Mouse (Mus musculus) intestine, postnatal 0 days (tissue): ENCODE results near the gene Mob3b. TPM values are rescaled to one million over a fixed set of nuclear protein-coding genes. Genes with fewer than 3 reads are reported as not detected.
A peak's percentile ranks its signal among the peaks of the same experiment; 100 is the strongest.

Experiments
- ATAC-seq: fragments of 200-750 bp; cut with Nextera tagmentation; 2 replicates; pipeline ENCODE4 v1.8.0; 2017; ENCODE audit warnings: mild to moderate bottlenecking, moderate TSS enrichment, moderate library complexity
- H3K27ac ChIP-seq: fragments of 300-500 bp; sonication (generic); 2 replicates; pipeline ENCODE4 v1.5.1; 2014; ENCODE audit warnings: mild to moderate bottlenecking, low read depth, low read length, moderate library complexity
- H3K27me3 ChIP-seq: fragments of 300-500 bp; sonication (generic); replicated peaks from 2 replicates; pipeline ENCODE4 v1.6.1; 2014; ENCODE audit warnings: low read length, mixed read lengths; ENCODE audit not compliant: control insufficient read depth, insufficient read depth
- H3K36me3 ChIP-seq: fragments of 300-500 bp; sonication (generic); 2 replicates; pipeline ENCODE4 v1.6.1; 2014; ENCODE audit warnings: mild to moderate bottlenecking, moderate library complexity; ENCODE audit not compliant: control insufficient read depth, insufficient read depth
- H3K4me1 ChIP-seq: fragments of 300-500 bp; sonication (generic); replicated peaks from 2 replicates; pipeline ENCODE4 v1.6.1; 2014; ENCODE audit warnings: antibody characterized with exemption, low read length, mixed read lengths; ENCODE audit not compliant: control insufficient read depth, insufficient read depth
- H3K4me2 ChIP-seq: fragments of 300-500 bp; sonication (generic); replicated peaks from 2 replicates; pipeline ENCODE4 v1.6.1; 2014; ENCODE audit warnings: low read depth, mild to moderate bottlenecking, moderate library complexity
- H3K4me3 ChIP-seq: fragments of 300-500 bp; sonication (generic); 2 replicates; pipeline ENCODE4 v1.5.1; 2014; ENCODE audit warnings: low read depth, low read length
- H3K9ac ChIP-seq: fragments of 300-500 bp; sonication (generic); 2 replicates; pipeline ENCODE4 v1.6.1; 2014; ENCODE audit warnings: mild to moderate bottlenecking, low read depth, low read length
- H3K9me3 ChIP-seq: fragments of 300-500 bp; sonication (generic); 2 replicates; pipeline ENCODE4 v1.6.1; 2016; ENCODE audit warnings: mixed run types; ENCODE audit not compliant: control insufficient read depth
- CTCF ChIP-seq: sonication (generic); IDR thresholded peaks from 2 replicates; pipeline ENCODE4 v1.5.1; 2016; ENCODE audit warnings: low read depth, mild to moderate bottlenecking, control low read depth, antibody characterized with exemption, moderate library complexity
- WGBS: fragments of 180-500 bp; shearing (Covaris S2); extraction: QIAGEN DNeasy Blood & Tissue Kit; methylation state at CpG from one replicate; pipeline ENCODE4 v1.1.7; 2014; 5-methylcytosine and 5-hydroxymethylcytosine counted together
- polyA plus RNA-seq: library from polyadenylated mRNA; unstranded; fragments of >200 nt; fragmentation: Nextera tagmentation; extraction: Ambion mirVana; gene quantifications from 2 replicates; pipeline ENCODE4 v1.2.1, GENCODE M21; 2015

The Mob3b gene
- polyA plus RNA-seq, 1 experiment from 2014 or later, result 21.0 TPM

DNA sequence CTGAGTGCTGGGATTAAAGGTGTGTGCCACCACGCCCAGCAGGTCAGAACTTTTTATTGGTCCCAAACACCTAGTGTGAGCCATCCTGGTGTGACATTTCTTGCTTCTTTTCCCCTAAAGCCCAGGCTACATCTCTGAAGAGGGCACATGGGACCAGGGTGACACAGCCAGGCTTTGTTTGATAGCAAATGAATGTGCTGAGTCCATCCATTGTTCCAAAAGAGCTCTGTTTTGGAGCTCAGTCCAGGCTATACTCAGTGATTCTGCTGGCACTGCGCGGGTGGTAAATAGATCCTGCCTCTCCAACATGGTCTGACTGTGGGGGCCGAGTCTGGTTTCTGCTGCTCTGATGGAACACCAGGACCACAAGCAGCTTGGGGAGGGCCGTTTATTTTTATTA is 10.6 kb upstream of the Mob3b start:
- TF ChIP-seq CTCF, result no peak

DNA sequence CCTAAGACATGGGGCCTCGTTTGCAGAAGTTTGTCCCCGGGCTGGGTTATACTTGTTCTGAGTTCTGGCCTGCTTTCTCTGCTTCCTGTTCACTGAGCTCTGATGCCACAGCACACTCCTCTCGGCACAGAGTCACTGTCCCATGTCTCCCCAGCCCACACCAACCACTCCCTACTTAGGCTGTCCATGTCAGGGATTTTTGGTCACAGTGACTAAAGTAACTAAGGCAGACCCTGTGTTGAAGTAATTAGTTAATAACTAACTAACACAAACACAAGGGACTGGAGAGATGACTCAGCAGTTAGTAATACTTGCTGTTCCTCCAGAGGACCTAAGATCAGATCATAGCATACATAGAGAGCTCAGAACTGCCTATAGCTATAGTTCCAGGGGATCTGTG is 8.7 kb upstream of the Mob3b start:
- no peaks in the 10 kb centered on the region for H3K27me3 ChIP-seq
- H3K36me3 ChIP-seq, result no peaks in the 10 kb centered on the region
- no peaks in the 10 kb centered on the region; the same call in 1 of the 2 replicates for H3K4me1 ChIP-seq
- no peaks in the 10 kb centered on the region for H3K9me3 ChIP-seq
- H3K9ac ChIP-seq, result no peak overlapping the region
- no peak for TF ChIP-seq CTCF
- H3K4me3 ChIP-seq, result no peak overlapping the region
- peak; percentile 61; the same call in 1 of the 2 replicates for ATAC-seq
- H3K4me2 ChIP-seq, result peak overlapping the region; percentile 25; the same call in 1 of the 2 replicates
- no peak overlapping the region for H3K27ac ChIP-seq
- 37% methylated on average over 3 of the region's 3 CpGs for WGBS

More for the DNA sequence above, 10.6 kb upstream of the Mob3b start:
- H3K9me3 ChIP-seq, result no peaks in the 10 kb centered on the region
- H3K27ac ChIP-seq, result no peak overlapping the region
- H3K27me3 ChIP-seq, result no peaks in the 10 kb centered on the region
- ATAC-seq, result no peak
- H3K4me3 ChIP-seq, result no peak overlapping the region
- H3K4me2 ChIP-seq, result no peak overlapping the region
- H3K36me3 ChIP-seq, result no peaks in the 10 kb centered on the region; the same call in 1 of the 2 replicates
- no peak overlapping the region for H3K9ac ChIP-seq
- WGBS, result 72% methylated on average over 5 of the region's 5 CpGs
- no peaks in the 10 kb centered on the region; the same call in 1 of the 2 replicates for H3K4me1 ChIP-seq

DNA sequence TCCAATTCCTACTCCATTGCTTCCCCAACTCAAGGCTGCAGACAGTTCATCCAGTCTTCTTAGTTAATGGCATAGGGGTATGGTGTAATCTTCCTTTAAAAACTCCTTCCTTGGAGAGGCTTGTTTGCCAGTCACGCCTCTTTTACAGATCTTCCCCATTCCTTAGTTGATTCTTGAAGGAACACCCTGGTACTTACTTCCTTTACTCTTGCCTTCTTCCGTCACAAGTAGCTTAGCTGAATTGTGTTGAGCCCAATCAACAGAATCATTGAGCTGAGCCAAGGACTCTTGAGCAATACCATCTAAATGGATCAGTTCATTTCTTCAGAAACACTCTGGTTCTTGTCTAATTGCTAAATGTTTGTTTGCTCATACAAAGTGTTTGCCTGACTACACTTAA is 8.0 kb upstream of the Mob3b start:
- Histone ChIP-seq H3K36me3 (no peaks in the 10 kb centered on the region), H3K9ac (no peak overlapping the region), H3K4me2 (no peak overlapping the region), H3K27me3 (no peaks in the 10 kb centered on the region), H3K4me1 (no peaks in the 10 kb centered on the region; the same call in 1 of the 2 replicates), H3K9me3 (no peaks in the 10 kb centered on the region), H3K27ac (no peak overlapping the region), H3K4me3 (no peak overlapping the region)
- WGBS, result 43% methylated on average over 2 of the region's 2 CpGs
- 0 out of 2 replicates have a peak, but pooled peaks have one; percentile 13 for ATAC-seq
- TF ChIP-seq CTCF, result no peak

DNA sequence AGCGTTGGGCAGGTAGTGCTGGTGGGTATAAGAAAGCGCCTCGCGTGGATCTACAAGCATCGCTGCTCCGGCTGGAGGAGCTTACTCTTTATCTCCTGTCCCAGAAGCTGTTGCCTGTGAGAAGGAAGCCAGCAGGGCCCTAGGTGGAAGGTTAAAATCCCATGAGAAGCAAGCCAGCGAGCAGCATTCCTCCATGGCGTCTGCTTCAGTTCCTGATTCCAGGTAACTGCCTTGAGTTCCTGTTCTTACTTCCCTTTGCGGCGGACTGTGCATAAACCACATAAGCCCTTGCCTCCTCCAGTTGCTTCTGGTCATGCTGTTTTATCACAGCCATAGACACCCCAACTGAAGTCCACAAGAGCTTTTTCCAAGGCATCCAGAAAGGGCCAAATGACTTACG is 531 bp upstream of the Mob3b start:
- Histone ChIP-seq H3K4me3 (no peak overlapping the region), H3K27ac (no peak overlapping the region), H3K4me1 (0 out of 2 replicates have a peak, but pooled peaks cover 7% of the 10 kb centered on the region), H3K9me3 (no peaks in the 10 kb centered on the region), H3K36me3 (no peaks in the 10 kb centered on the region), H3K9ac (no peak overlapping the region), H3K4me2 (0 out of 2 replicates have a peak overlapping the region, but pooled peaks have one; percentile 87), H3K27me3 (no peaks in the 10 kb centered on the region)
- ATAC-seq, result no peak
- no peak for TF ChIP-seq CTCF
- 61% methylated on average over 11 of the region's 11 CpGs for WGBS

DNA sequence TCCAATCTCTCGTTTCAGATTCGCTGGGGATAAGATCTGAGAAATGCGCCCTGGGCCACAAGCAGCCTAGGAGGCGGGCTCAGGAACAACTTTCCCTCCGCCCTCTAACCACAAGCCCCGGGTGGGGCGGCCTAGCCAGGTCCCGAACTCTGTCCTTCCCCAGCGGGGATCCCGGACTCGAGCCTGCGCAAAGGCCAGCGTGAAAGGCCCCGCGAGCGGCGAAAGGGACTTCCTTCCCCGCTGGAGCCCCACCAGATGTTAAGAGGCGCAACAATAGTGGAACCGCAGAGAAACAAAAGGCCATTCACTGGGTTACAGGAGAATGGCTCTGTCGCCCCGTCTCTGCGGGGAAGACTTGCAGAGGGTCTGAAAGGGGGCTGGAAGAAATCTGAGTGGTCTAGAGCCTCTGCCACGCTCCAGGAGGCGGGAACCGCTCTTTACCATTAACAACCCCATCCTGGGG is 1.1 kb downstream of the Mob3b start:
- Histone ChIP-seq H3K27ac (peak overlapping the region; percentile 93), H3K4me1 (0 out of 2 replicates have a peak, but pooled peaks cover 7% of the 10 kb centered on the region), H3K9ac (peak overlapping the region; percentile 78), H3K9me3 (no peaks in the 10 kb centered on the region), H3K4me2 (peak overlapping the region; percentile 87), H3K36me3 (no peaks in the 10 kb centered on the region), H3K4me3 (peak overlapping the region; percentile 78), H3K27me3 (no peaks in the 10 kb centered on the region)
- no peak for TF ChIP-seq CTCF
- ATAC-seq, result peak; percentile 70
- 1% methylated on average over 26 of the region's 26 CpGs for WGBS

DNA sequence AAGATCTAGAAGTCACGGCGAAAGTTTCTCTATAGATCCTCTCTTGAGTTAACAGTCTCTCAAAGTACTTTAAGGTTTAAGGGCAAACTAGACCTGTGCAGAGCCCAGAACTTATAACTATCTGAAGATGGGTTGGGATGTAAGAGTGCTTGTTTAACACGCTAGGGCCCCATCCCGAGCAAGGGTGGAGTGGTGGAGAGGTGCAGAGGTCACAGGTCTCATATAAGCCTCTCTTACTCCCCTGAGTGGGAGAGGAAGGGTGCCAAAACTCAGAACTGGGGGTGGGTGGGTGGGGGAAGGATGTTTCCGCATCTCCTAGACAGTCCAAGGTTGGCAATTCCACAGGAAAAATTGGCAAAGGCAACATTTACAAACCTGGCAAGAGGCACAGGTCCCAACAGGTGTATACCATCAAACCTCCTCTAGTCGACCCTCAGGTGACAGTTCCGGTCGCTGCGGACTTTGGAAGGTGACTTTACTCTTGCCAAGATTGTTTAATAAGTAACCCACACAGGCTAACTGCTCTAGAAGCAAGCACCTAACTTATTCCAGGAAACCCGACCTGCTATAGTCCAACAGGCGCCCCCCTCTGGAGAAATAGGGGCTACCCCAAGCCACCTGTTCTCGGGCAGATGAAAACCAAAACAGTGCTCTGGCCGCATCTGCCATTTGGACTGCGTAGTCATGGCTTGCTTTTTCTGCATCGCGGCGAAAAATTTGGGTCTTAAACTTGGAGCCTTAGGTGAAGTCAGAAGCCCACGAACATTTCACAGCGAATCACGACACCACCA is 2.0 kb downstream of the Mob3b start:
- Histone ChIP-seq H3K27ac (peak overlapping the region; percentile 93), H3K27me3 (no peaks in the 10 kb centered on the region), H3K4me2 (peak overlapping the region; percentile 87), H3K36me3 (no peaks in the 10 kb centered on the region), H3K9ac (peak overlapping the region; percentile 78), H3K4me1 (0 out of 2 replicates have a peak, but pooled peaks cover 7% of the 10 kb centered on the region), H3K9me3 (no peaks in the 10 kb centered on the region), H3K4me3 (peak overlapping the region; percentile 78)
- peak; percentile 75 for TF ChIP-seq CTCF
- peak; percentile 92 for ATAC-seq
- 17% methylated on average over 20 of the region's 20 CpGs for WGBS
